Mouse (Mus musculus): ENCODE measurements around the gene Ifnar2.
A peak's percentile ranks its signal among the peaks of the same experiment; 100 is the strongest.

Ifnar2 gene

GRCm38 (mm10) chr16:91391421-91391820 lies 18.8 kb downstream of the Ifnar2 start, which contains the start of gene Gm21970:
TSS of gene Gm21970 (plus strand) at chr16:91391721.
- DNase-seq (ENCODE audit: low spot score in 2 of 2) = no peak

GRCm38 (mm10) chr16:91394826-91395410 lies 22.3 kb downstream of the Ifnar2 start:
- no peak for DNase-seq (ENCODE audit: low spot score in 2 of 2)

GRCm38 (mm10) chr16:91395633-91396392 lies 23.2 kb downstream of the Ifnar2 start:
- DNase-seq (ENCODE audit: low spot score in 2 of 2) = no peak

DNA sequence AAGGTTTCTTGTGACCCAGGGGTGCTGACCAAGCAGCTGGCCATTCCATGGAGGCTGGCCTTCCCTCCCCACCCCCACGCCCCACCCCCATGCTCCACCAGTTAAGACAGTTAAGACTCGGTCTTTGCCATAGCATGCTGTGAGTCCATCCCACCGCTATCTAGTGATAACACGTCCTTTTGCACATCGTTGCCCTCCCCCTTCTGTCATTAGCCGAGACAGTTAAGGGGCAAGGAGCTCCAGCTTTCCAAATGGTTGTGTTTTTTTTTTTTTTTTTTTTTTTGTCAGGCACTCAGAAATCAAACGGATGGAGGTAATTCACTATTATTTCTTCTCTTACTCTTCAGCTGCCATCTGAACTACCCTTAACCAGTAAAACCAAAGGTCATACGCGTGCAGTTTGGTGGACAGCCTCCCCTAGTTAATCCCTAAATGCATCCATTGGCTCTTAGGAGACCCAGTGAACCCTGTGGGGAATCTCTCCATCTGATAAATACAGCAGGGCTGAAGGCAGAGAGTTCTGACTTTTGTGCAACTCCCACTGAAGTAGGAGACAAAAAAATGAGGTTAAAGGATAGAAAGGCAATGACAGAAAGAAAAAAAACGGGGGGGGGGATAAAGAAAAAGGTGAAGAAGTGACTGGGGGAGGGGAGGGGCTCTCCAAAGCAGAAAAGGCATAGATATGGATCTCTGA lies 24.4 kb downstream of the Ifnar2 start:
- no peak for DNase-seq (ENCODE audit: low spot score in 2 of 2)

GRCm38 (mm10) chr16:91398030-91398429 lies 25.4 kb downstream of the Ifnar2 start:
- no peak for DNase-seq (ENCODE audit: low spot score in 2 of 2)

DNA sequence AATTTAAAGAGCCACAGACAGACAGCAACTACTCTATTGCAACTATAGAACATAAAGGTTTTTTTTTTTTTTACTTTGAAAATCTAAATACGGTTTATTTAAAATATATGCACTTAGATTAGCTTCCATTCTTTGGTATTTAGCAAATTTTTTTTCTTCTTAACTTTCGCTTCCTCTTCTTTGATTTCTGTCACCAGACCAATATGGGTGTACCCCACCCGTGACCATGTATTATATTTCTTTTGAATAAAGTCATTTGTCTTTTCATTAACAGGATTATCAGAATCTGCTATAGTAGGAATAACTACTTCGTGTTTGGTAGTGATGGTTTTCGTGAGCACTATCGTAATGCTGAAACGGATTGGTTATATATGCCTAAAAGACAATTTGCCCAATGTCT lies 26.4 kb downstream of the Ifnar2 start:
- no peak for DNase-seq (ENCODE audit: low spot score in 2 of 2)

GRCm38 (mm10) chr16:91401569-91402165 lies 29.1 kb downstream of the Ifnar2 start:
- no peak for DNase-seq (ENCODE audit: low spot score in 2 of 2)

- no peak for DNase-seq (ENCODE audit: low spot score in 2 of 2)
These were observed 31.2 kb downstream of the Ifnar2 start for GRCm38 (mm10) chr16:91403784-91404183.

DNA sequence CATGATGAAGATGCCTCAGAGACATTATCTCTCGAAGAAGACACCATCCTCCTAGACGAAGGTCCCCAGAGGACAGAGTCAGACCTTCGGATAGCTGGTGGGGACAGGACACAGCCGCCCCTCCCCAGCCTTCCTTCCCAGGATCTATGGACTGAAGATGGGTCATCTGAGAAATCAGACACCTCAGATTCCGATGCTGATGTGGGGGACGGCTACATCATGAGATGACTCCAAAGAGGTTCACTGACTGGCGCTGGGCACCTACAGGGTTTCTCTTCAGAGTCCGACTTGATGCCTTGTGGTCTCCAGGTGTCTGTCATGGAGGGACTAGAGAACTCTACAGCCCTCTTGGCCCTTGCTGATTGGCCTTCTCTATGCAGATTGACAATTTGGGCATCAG lies 31.6 kb downstream of the Ifnar2 start:
- DNase-seq (ENCODE audit: low spot score in 2 of 2) = no peak

DNA sequence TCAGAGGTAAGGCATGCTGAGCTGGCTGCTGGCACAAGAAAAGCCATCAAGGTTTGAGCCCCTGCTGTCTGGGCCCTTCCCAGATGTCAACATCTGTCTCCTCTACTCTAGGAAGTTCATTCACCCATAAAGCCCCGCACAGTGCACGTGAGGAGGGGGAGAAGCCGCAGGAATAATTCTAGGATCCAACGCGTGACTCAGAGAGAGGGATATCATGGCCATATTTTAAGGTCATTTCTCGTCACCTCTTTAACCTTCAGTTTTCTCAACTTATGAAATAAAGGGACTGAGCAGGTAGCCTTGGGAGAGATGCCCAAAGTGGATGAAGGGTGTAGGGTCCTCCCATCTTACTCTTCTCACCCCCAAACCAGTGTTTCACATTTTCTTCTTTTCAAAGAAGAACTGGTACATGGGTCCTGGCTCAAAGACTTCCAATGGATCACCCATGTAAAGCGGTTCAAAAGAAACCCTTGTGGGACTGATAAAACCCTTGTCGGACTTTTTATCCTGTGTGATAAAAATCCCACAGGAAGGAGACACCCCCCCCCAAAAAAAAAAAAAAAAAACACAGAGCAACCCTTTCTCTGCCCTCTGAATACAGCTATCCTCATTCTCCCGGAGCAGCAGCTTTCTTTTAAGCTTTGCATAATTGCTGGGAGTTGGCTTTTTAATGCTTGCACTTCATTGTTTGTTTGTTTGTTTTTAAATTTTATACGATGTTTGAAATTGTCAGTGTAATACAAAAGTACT lies 32.4 kb downstream of the Ifnar2 start:
- DNase-seq (ENCODE audit: low spot score in 2 of 2) = no peak

GRCm38 (mm10) chr16:91405640-91406584 lies 33.3 kb downstream of the Ifnar2 start, which contains the start of gene Il10rb:
TSS of gene Il10rb (plus strand) at chr16:91406164.
- peak; percentile 72 to 78 for DNase-seq (ENCODE audit: low spot score in 2 of 2)

DNA sequence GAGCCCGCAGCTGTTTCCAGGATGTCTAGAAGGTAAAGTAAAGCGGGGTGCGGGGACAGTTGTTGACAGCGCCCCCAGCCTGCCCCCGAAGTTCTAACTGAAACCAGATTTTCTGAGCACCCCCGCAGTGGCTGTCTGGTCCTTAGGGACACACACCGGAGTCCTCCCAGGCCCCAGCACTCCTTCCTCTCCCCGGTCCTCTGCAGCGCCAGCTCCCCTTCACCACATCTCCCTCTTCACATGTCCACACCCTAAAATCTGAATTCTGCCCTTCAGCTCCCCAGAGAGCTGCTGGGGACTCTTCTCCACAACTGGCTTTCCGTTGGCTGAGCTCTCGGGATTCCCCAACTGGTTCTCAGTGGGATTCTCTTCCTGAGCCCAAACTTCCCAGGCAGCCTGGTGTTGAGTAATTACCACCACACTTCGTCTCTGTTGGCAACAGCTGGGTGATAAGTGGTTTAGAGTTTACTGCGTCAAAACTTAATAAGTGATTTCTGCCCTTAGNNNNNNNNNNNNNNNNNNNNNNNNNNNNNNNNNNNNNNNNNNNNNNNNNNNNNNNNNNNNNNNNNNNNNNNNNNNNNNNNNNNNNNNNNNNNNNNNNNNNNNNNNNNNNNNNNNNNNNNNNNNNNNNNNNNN lies 34.1 kb downstream of the Ifnar2 start:
- no peak for DNase-seq (ENCODE audit: low spot score in 2 of 2)

DNA sequence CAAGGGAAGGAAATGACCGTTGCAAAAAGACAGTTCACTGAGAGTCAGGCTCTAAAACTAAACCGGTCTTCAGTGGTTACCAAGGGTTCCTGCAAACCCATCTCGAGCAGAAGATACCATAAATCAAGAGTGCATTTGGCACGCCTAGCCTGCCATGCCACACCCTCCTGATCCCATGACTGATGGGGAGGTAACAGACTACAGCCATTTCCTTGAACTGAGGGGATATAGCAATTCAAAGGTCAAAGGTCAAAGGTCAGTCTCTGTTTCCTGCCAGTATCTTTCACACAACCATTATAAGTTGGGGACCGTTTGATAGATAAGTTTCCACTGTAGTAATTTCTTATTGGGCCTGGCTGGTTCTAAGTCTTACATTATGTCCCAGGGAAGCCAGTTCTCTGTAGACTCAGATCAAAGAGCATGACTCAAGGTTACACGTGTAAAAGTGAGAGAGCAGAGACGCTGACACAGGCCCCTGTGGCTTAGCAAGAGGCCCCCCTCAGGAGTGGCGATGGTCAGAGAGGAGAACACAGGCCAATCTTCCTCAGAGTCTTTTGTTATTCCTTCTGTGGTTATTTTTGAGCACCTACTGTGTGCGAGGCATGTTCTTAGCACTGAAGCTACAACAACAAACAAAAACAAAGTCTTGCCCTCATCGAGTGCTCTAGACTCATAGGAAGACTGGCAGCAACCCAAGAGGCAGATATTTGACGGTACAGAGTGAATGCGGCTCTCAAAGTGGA lies 40.7 kb downstream of the Ifnar2 start:
- DNase-seq (ENCODE audit: low spot score in 2 of 2) = no peak

- DNase-seq (ENCODE audit: low spot score in 2 of 2) = no peak
These were observed 43.0 kb downstream of the Ifnar2 start for GRCm38 (mm10) chr16:91415391-91416189.

- no peak for DNase-seq (ENCODE audit: low spot score in 2 of 2)
These were observed 43.8 kb downstream of the Ifnar2 start for GRCm38 (mm10) chr16:91416357-91416756.

GRCm38 (mm10) chr16:91416938-91417337 lies 44.4 kb downstream of the Ifnar2 start:
- DNase-seq (ENCODE audit: low spot score in 2 of 2) = no peak

GRCm38 (mm10) chr16:91418531-91418930 lies 45.9 kb downstream of the Ifnar2 start:
- no peak for DNase-seq (ENCODE audit: low spot score in 2 of 2)

DNA sequence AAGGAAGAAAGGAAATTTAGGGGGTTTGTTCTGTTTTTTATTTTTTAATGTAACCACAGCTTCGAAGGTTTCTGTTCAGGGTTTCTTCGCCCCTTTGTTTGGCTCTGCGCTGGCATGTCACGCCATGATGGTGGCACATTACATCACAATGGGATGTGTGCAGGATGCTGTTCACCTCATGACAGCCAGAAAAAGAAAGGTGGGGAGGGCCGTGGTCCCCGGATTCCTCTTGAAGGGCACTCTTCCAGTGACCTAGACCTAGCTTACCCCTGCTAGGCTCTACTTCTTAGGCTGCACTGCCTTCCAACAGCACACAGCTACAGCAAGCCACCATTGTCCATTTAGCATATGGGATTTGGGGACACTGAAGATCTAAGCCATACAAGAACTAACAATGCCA lies 53.2 kb downstream of the Ifnar2 start:
- no peak for DNase-seq (ENCODE audit: low spot score in 2 of 2)

Data from urinary bladder, postnatal 4 days (tissue).